Mouse (Mus musculus) liver, embryonic 12.5 days (tissue): ENCODE measurements at regions not wholly inside any gene's neighbourhood (a gene's known extent, or its start where the extent isn't known, plus 50 kb on each side); places are given as distances from the start of the nearest gene placed in this dataset.
"Not testable (repeated sequence)": the region's sequence is repeated elsewhere in the genome, so short reads cannot be mapped to it uniquely, and the experiment has no call there.

Experiments
- ATAC-seq: fragments of 200-750 bp; cut with Nextera tagmentation; 2 replicates; pipeline ENCODE4 v1.8.0; 2017; ENCODE audit warnings: moderate number of reproducible peaks, mild to moderate bottlenecking, moderate library complexity
- H3K27ac ChIP-seq: fragments of 300-500 bp; sonication (generic); 2 replicates; pipeline ENCODE4 v1.5.1; 2016; ENCODE audit warnings: mild to moderate bottlenecking
- H3K27me3 ChIP-seq: fragments of 300-500 bp; sonication (generic); replicated peaks from 2 replicates; pipeline ENCODE4 v1.6.1; 2016; ENCODE audit warnings: mild to moderate bottlenecking, moderate library complexity
- H3K36me3 ChIP-seq: fragments of 300-500 bp; sonication (generic); 2 replicates; pipeline ENCODE4 v1.6.1; 2016; ENCODE audit warnings: mild to moderate bottlenecking, moderate library complexity
- H3K4me1 ChIP-seq: fragments of 300-500 bp; sonication (generic); 2 replicates; pipeline ENCODE4 v1.6.1; 2016
- H3K4me2 ChIP-seq: fragments of 300-500 bp; sonication (generic); 2 replicates; pipeline ENCODE4 v1.6.1; 2016; ENCODE audit warnings: mild to moderate bottlenecking, moderate library complexity
- H3K4me3 ChIP-seq: fragments of 300-500 bp; sonication (generic); 2 replicates; pipeline ENCODE4 v1.5.1; 2016; ENCODE audit warnings: mild to moderate bottlenecking, moderate library complexity
- H3K9ac ChIP-seq: fragments of 300-500 bp; sonication (generic); 2 replicates; pipeline ENCODE4 v1.6.1; 2016; ENCODE audit warnings: mild to moderate bottlenecking, moderate library complexity
- H3K9me3 ChIP-seq: fragments of 300-500 bp; sonication (generic); replicated peaks from 2 replicates; pipeline ENCODE4 v1.6.1; 2016; ENCODE audit warnings: mild to moderate bottlenecking, moderate library complexity
- WGBS: fragments of 180-500 bp; shearing (Covaris S2); methylation state at CpG from one replicate; pipeline ENCODE4 v1.1.7; 2016; ENCODE audit not compliant: insufficient replicate concordance; 5-methylcytosine and 5-hydroxymethylcytosine counted together

DNA sequence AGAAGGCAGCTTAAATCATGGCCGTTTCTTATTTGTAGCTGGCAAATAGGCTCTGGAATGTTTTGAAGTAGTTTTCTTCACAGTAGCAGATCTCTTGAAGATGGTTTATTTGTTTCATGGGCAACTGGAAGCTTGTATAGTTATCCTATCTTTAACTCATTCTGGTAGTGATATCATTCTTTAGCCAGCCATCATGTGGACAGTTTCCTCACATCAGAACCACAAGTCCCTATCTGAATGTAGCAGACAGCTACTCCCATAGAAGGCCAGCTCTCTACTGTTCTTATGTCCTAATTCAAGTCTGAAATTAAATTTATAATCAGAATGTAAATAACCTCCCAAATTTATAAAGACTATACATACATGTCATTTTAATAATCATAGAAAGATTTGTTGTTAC lies 253.8 kb upstream of the Sdr16c6 start:
- H3K9ac ChIP-seq, result no peak overlapping the region
- peak; percentile 59; the same call in 1 of the 2 replicates for ATAC-seq

DNA sequence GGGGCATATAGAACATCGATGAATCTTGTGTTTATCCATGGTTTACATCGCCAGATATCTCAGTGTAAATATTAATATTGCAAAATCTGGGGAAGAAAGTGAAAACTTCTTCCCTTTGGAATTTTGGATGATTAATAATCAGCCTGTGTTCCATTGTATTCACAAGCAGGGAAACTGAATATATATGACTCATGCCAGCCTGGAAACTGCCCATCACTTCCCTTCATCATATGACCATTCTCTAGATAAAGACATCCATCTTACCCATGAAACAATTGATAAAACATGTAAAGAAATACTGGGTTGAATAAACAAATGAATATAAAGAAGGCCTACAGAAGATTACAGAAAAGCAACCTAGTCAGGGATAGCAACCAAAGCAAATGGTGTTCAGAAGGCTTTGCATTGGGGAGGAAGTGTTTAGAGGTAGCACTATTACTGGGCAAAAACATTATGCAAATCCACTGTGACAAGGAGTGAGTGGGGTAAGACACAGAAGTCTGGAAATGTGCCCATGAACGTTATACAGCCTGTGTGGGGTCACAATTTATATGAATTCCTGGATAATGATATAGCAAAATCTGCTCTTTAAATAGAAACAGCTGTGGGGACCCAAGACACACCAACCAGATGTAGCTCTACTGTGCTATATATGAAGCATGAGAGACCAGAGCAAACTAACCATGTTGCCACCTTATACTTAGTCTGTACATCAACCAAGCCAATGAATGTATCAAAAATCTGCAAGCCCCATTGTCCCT lies 238.5 kb upstream of the Sdr16c6 start:
- no peak overlapping the region for H3K9ac ChIP-seq
- H3K4me1 ChIP-seq, result no peaks in the 10 kb centered on the region
- no peaks in the 10 kb centered on the region for H3K9me3 ChIP-seq
- no peaks in the 10 kb centered on the region for H3K27me3 ChIP-seq
- no peak overlapping the region for H3K4me2 ChIP-seq
- no peak overlapping the region for H3K27ac ChIP-seq
- no peak for ATAC-seq
- H3K4me3 ChIP-seq, result no peak overlapping the region
- no peaks in the 10 kb centered on the region for H3K36me3 ChIP-seq
- WGBS, result 51% methylated on average over 3 of the region's 3 CpGs

More for the DNA sequence above, 253.8 kb upstream of the Sdr16c6 start:
- Histone ChIP-seq H3K4me2 (no peak overlapping the region), H3K27me3 (no peaks in the 10 kb centered on the region), H3K4me1 (no peaks in the 10 kb centered on the region), H3K9me3 (no peaks in the 10 kb centered on the region), H3K27ac (no peak overlapping the region), H3K4me3 (no peak overlapping the region), H3K36me3 (no peaks in the 10 kb centered on the region)
- 70% methylated on average over 1 of the region's 1 CpGs for WGBS

DNA sequence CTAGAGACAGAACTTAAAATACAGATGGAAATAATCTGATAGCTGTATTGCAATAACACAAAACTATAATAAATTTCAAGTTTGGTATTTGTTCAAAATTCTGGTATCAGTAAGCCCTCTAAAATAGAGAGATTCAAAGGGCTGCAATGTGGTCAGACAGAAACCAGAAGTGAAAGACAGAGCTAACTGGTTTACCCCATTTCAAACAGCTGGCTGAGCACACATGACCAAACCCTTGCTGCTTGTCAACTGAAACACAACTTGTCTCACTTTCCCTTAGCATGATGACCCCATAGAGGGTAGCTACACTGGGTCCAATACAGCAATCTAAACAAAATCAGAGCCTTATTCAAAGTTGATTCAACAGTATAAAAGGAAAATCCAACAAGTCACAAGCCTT lies 234.2 kb upstream of the Sdr16c6 start:
- H3K4me1 ChIP-seq, result no peaks in the 10 kb centered on the region
- no peak overlapping the region for H3K4me3 ChIP-seq
- ATAC-seq, result no peak

DNA sequence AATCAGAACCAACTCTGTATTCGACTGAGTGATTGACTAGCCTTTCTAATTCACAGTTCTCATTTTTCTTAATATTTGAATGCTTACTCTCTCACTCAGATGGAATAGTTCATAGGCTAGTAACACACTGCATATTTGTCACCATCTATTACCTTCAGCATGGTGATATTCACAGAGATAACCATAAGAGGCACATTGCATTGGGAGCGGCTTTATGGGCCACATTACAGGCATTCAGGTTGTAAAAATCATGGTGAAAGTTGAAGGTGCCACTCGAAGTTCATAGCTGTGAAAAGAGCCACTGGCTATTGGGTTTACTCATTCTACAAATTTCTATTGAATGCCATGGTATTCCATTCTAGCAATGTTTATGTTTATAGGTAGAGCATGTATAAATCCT lies 229.6 kb upstream of the Sdr16c6 start:
- H3K9me3 ChIP-seq, result no peaks in the 10 kb centered on the region
- no peak overlapping the region for H3K9ac ChIP-seq
- no peaks in the 10 kb centered on the region for H3K4me1 ChIP-seq
- H3K27ac ChIP-seq, result no peak overlapping the region
- no peak for ATAC-seq
- H3K27me3 ChIP-seq, result no peaks in the 10 kb centered on the region
- no peak overlapping the region for H3K4me3 ChIP-seq
- no peak overlapping the region for H3K4me2 ChIP-seq
- no peaks in the 10 kb centered on the region for H3K36me3 ChIP-seq
- WGBS, result 46% methylated on average over 3 of the region's 3 CpGs

More for the DNA sequence above, 234.2 kb upstream of the Sdr16c6 start:
- Histone ChIP-seq H3K27ac (no peak overlapping the region), H3K27me3 (no peaks in the 10 kb centered on the region), H3K4me2 (no peak overlapping the region), H3K9ac (no peak overlapping the region), H3K9me3 (no peaks in the 10 kb centered on the region), H3K36me3 (no peaks in the 10 kb centered on the region)

DNA sequence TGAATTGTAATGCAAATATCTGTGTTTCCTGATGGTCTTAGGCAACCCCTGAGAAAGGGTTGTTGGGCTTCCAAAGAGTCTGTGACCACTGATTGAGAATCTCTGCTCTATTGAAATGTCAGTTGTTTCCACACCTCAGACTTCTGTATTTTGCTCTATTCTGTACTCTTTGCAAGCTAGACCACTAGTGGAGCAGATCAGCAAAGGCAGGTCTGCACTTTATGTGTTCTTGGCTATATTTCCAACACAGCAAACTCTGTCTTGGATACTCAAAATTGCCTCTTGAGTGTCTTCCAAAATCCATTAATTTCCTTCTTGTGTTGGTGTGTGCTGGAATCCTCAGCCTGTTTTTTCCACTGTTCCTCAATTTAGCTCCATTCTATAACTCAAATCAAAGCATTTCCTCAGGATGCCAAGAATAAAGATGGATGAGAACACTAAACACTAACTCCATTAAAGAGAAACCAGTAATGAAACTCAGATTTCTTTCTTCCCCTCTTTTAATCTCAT lies 228.5 kb upstream of the Sdr16c6 start:
- no peaks in the 10 kb centered on the region for H3K27me3 ChIP-seq
- no peak overlapping the region for H3K9ac ChIP-seq
- no peak overlapping the region for H3K27ac ChIP-seq
- no peaks in the 10 kb centered on the region for H3K36me3 ChIP-seq
- no peak for ATAC-seq
- no peaks in the 10 kb centered on the region for H3K9me3 ChIP-seq
- H3K4me1 ChIP-seq, result no peaks in the 10 kb centered on the region
- H3K4me2 ChIP-seq, result no peak overlapping the region
- no peak overlapping the region for H3K4me3 ChIP-seq

DNA sequence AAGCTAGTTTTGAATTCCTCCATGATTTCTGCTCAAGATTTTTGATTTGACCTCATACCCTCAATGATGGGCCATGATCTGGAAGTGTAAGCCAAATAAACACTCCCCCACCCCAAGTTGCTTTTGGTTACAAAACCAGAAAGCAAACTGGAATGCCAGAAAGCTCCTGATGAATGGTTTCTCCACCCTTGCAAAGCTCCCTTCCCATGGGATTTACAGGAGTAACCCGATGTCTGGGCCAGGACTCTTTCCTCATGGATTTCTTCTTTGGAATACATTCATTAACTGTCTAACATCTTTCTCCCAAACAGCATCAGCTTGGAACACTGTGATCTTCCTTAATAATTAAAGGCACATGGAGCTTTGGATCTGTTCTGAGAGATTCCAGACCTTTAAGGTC lies 227.3 kb upstream of the Sdr16c6 start:
- Histone ChIP-seq H3K4me1 (no peaks in the 10 kb centered on the region), H3K4me2 (no peak overlapping the region), H3K36me3 (no peaks in the 10 kb centered on the region), H3K27me3 (no peaks in the 10 kb centered on the region), H3K4me3 (no peak overlapping the region), H3K27ac (no peak overlapping the region), H3K9ac (no peak overlapping the region), H3K9me3 (no peaks in the 10 kb centered on the region)
- no peak for ATAC-seq
- 59% methylated on average over 1 of the region's 1 CpGs for WGBS

DNA sequence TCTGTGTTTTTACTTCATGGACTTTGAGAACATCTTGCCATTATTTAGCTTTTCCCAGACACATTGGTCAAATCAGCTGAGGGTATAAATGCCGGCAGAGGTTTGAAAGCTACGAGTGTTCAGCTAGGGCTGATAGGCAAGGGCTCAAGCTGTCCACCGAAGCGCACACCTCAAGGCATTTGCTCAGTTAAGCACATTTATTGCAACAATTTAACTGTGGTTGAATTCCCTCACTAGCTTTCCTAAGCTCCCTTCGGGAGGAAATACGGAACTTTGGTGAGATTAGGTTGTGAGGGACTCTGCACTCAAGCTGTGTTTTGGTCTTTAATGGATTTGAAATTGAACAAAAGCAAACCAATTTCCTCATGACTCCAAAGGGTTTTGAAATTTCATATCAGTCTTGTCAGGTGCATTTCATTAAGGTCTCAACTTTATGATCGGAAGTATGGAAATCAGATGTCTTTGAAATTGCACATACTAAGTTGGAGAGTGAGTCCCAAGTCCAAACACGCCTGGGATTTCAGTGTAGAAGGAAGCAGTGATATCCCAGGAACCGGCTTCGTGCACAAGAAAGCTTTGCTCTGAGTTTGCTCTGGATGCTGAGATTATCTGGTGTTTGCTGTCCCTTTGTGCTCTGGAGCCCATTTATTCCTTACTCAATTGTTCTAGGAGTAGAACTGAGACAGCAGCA lies 223.0 kb upstream of the Sdr16c6 start:
- Histone ChIP-seq H3K36me3 (no peaks in the 10 kb centered on the region), H3K9ac (no peak overlapping the region), H3K9me3 (no peaks in the 10 kb centered on the region), H3K4me1 (no peaks in the 10 kb centered on the region), H3K4me2 (no peak overlapping the region), H3K27me3 (no peaks in the 10 kb centered on the region), H3K4me3 (no peak overlapping the region), H3K27ac (no peak overlapping the region)
- no peak for ATAC-seq
- 64% methylated on average over 10 of the region's 10 CpGs for WGBS

DNA sequence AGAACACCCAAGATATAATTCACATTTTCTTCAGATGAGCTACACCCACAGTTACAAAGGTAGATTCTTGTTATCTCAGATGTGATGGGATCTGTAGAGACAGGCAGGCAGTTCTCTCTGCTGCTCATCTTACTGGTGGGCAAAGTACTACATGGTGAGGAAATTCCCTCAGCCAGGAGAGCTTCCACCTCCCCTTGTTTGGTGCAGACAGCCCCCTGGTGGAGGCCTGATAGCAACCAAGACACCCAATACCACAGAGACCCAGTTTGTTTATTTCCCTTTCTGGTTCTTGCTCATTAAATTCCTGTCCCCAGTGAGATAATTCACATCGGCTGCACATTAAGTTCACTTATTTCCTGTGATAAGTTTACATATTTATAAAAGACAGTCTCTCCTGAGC lies 222.3 kb upstream of the Sdr16c6 start:
- no peak overlapping the region for H3K4me3 ChIP-seq
- no peaks in the 10 kb centered on the region for H3K9me3 ChIP-seq
- H3K36me3 ChIP-seq, result no peaks in the 10 kb centered on the region
- WGBS, result 40% methylated on average over 1 of the region's 1 CpGs
- H3K4me1 ChIP-seq, result no peaks in the 10 kb centered on the region
- no peak for ATAC-seq
- H3K9ac ChIP-seq, result no peak overlapping the region
- no peaks in the 10 kb centered on the region for H3K27me3 ChIP-seq
- H3K4me2 ChIP-seq, result no peak overlapping the region
- H3K27ac ChIP-seq, result no peak overlapping the region

DNA sequence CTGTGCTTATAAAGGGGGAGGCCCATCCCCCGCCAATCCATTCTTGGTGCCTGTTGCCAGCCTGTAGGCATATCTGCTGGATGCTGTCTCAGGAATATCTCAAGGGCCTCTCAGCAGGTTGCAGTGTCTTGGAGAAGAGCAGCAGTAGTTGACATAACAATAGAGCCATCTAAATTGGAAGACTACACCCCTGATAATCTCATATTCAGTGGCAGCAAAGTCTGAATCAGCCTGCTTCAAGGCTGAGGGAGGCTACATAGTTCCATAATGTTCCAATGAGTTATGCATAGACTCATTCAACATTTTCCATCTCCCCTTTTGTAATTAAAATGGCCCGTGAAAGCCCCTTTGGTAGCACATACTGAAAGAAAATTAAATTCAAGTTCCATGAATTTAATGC lies 172.3 kb upstream of the Sdr16c6 start:
- Histone ChIP-seq H3K27ac (no peak overlapping the region), H3K4me2 (no peak overlapping the region), H3K36me3 (no peaks in the 10 kb centered on the region), H3K4me3 (no peak overlapping the region), H3K27me3 (no peaks in the 10 kb centered on the region), H3K4me1 (no peaks in the 10 kb centered on the region), H3K9ac (no peak overlapping the region), H3K9me3 (no peaks in the 10 kb centered on the region)
- 85% methylated on average over 2 of the region's 2 CpGs for WGBS
- no peak for ATAC-seq

DNA sequence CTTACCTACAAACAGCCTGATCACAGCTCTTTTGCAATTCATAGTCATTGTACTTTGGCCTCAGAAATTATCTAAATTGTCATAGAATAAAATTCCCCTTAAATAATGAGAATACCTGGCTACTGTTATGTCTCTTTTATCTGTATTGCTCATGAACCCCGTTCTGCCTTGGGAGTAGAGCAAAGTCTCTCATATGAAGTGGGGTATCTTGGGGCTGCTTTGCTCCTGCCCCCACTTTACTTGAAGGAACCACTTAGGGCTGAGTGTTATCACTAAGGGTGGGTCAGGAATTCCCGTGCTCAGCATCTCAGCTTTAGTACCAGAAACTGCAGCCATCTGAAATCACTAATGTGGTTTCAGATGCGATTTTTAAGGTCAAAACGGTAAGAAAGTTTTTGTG lies 170.3 kb upstream of the Sdr16c6 start:
- no peaks in the 10 kb centered on the region for H3K9me3 ChIP-seq
- ATAC-seq, result no peak
- H3K4me3 ChIP-seq, result no peak overlapping the region
- H3K9ac ChIP-seq, result no peak overlapping the region
- H3K4me2 ChIP-seq, result no peak overlapping the region
- no peaks in the 10 kb centered on the region for H3K36me3 ChIP-seq
- 53% methylated on average over 4 of the region's 4 CpGs for WGBS
- no peaks in the 10 kb centered on the region for H3K27me3 ChIP-seq
- H3K4me1 ChIP-seq, result no peaks in the 10 kb centered on the region
- H3K27ac ChIP-seq, result no peak overlapping the region

DNA sequence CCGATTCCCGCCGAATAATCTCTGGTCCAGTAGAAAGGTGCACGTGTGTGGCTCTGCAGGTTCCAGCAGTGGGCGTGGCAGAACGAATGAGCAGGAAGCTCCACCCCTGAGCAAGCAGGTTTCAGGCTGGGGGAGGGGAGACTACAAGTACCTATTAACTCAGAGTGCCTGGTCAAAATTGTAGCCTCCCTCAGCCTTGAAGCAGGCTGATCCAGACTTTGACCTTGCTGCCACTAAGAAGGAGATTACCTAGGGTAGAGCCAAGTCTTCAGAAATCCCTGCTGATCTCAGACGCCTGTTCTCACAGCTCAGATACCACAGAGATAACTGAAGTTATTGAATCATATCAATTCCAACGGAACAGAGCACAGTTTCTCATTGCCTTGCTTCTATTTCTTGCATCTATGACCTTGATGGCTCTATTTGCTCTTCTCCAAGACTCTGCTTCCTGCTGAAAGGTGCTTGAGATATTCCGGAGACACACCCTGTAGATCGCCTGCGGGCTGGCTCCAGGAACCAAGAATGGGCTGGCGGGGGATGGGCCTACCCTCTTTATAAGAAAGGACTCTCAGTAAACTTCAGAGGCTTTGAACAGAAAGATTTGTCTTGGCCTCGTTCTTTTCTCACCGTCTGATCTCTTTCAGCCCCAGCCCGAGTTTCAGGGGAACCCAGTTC lies 165.1 kb upstream of the Sdr16c6 start:
- H3K27ac ChIP-seq, H3K4me2 ChIP-seq, H3K4me3 ChIP-seq, H3K36me3 ChIP-seq, H3K27me3 ChIP-seq, H3K4me1 ChIP-seq, H3K9ac ChIP-seq, ATAC-seq, H3K9me3 ChIP-seq: not testable (repeated sequence)
- WGBS, result 71% methylated on average over 15 of the region's 15 CpGs

DNA sequence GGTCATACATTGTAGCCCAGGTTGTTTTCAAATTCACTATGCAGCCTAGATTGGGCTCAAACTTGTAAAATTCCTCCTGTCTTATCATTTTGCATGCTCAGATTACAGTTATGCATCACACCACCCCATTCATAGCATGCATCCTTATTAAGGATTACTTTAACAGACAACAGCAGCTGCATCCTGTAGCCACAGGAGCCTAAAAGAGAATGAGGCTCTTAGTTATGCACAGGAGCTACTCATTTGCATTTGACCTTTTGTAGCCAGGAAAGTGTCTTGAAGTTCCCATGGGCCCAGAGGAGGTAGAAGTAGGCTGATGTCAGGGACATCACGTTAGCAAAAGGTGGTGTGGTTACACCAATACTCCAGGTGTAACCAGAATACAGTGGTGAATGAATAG lies 148.9 kb upstream of the Sdr16c6 start:
- Histone ChIP-seq H3K9ac (no peak overlapping the region), H3K9me3 (no peaks in the 10 kb centered on the region), H3K4me1 (no peaks in the 10 kb centered on the region), H3K27me3 (no peaks in the 10 kb centered on the region), H3K27ac (no peak overlapping the region), H3K4me2 (no peak overlapping the region), H3K4me3 (no peak overlapping the region), H3K36me3 (no peaks in the 10 kb centered on the region)
- no peak for ATAC-seq
- WGBS, result 14% methylated on average over 1 of the region's 1 CpGs
